Mouse (Mus musculus) bone marrow macrophage, adult 2 months (primary cell): ENCODE data around the gene Paqr5.

Experiments
- CTCF ChIP-seq: IDR thresholded peaks from 2 replicates; pipeline ENCODE4 v1.5.1; 2012; ENCODE audit warnings: low read depth, mild to moderate bottlenecking, low read length, moderate library complexity
- POLR2A ChIP-seq: IDR thresholded peaks from 2 replicates; pipeline ENCODE4 v1.6.1; 2012; ENCODE audit warnings: mild to moderate bottlenecking, low read depth, low read length, borderline replicate concordance

GRCm38 (mm10) chr9:62049166-62049565 lies 22.5 kb upstream of the Paqr5 start:
- no peak for TF ChIP-seq POLR2A
- TF ChIP-seq CTCF: no peak
